In the genomic region with DNA sequence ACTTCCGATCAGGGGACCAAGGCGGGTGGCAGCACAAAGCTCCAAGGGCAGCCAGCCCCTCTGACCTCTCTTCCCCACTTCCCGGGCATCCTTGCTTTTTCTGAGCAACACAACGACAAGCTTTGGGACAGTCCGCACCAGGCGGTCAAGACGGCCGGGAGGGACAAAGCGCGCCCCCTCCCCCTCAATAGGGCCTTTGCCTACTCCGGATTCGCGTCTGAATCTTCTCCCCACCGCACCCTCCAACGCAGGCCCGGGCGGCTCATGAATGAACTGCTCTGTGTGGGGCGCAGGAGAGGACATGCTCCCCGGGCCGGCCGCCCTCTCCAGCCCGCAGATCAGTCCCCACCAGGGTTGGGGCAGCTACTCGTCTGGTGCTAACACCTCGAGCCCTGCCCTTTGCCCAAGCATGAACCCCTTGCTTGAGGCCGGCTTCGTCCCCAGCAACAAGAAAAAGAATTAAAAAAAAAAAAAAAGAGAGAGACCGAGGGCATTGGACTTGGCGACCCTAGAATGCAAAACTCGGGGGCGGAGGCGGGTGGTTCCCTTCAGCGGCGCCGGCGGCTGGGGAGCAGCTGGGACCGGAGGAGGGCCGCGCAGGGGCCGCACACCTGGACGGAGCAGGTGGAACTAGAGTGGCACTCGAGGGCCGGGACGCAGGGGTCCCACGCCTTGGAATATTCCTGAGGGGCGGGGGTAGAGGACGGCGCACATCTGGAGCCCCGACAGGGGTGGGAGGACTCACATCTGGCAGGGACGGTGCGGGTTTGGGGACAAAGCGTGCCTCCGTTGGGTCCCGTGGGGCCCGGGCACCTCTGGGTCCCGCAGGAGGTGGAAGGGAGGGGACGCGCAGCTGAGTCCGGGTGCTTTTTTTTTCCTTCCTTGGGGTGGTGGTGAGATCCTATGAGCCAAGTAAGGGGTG, we compare ENCODE assay signal across 8 mouse cellular contexts. TPM values are rescaled to one million over a fixed set of nuclear protein-coding genes. Genes with fewer than 3 reads are reported as not detected.
A peak's percentile ranks its signal among the peaks of the same experiment; 100 is the strongest.
DNase-seq lines count a peak whose midpoint lies in the region; ATAC-seq and TF ChIP-seq lines count a peak whose summit lies in the region.

No protein-coding gene starts in this region.

- H3K9ac ChIP-seq in liver, adult 2 months (ENCODE audit: low read depth, low read length) = peak overlapping the region; percentile 96

- no peak for TF ChIP-seq POLR2A in cerebellum, adult 2 months (IDR thresholded peaks at IDR 0.05; ENCODE audit: borderline replicate concordance, insufficient read depth, low read length)
- TF ChIP-seq POLR2A in liver, adult 2 months (IDR thresholded peaks at IDR 0.05; ENCODE audit: extremely low read depth, insufficient read depth, low read length) = no peak

- TF ChIP-seq CTCF in cerebellum, adult 2 months (IDR thresholded peaks at IDR 0.05; ENCODE audit: borderline replicate concordance, insufficient read depth, low read depth, low read length) = no peak
- TF ChIP-seq CTCF in liver, adult 2 months (IDR thresholded peaks at IDR 0.05; ENCODE audit: low read depth, low read length) = no peak

- no peaks in the 10 kb centered on the region for H3K36me3 ChIP-seq in liver, adult 2 months (ENCODE audit: control insufficient read depth, insufficient read depth, low read length)

- H3K27me3 ChIP-seq in cerebellum, adult 2 months (ENCODE audit: control insufficient read depth, insufficient read depth, low read length) = no peaks in the 10 kb centered on the region
- H3K27me3 ChIP-seq in liver, adult 2 months (ENCODE audit: control insufficient read depth, insufficient read depth, low read length) = no peaks in the 10 kb centered on the region

- ATAC-seq in frontal cortex, adult (ENCODE audit: low TSS enrichment) = peak; percentile 29; the same call in 1 of the 2 replicates

- peak; percentile 21 for DNase-seq in ovary, postnatal 14 days (ENCODE audit: low spot score)
- no peak for DNase-seq in ovary, postnatal 10 days (ENCODE audit: low spot score)
- peak; percentile 56 to 67 for DNase-seq in cerebellum, adult 2 months
- peak; percentile 57 for DNase-seq in induced T-regulatory cell, adult 2 months (ENCODE audit: low read depth)
- DNase-seq in liver, adult 2 months (ENCODE audit: extremely low read depth, low read depth, low spot score) = no peak
- DNase-seq in naive thymus-derived CD4-positive, alpha-beta T cell, adult 2 months (ENCODE audit: low read depth) = peak; percentile 52
- DNase-seq in thymus, adult 18-20 months = peak; percentile 32 to 45

- peak overlapping the region; percentile 79 for H3K27ac ChIP-seq in cerebellum, adult 2 months (ENCODE audit: insufficient read depth, low read length)
- peak overlapping the region; percentile 94 for H3K27ac ChIP-seq in liver, adult 2 months (replicated peaks; ENCODE audit: insufficient read depth, low read depth, low read length)

- H3K4me1 ChIP-seq in cerebellum, adult 2 months (ENCODE audit: control insufficient read depth, insufficient read depth, low read length) = peaks cover 8% of the 10 kb centered on the region
- peaks cover 17% of the 10 kb centered on the region for H3K4me1 ChIP-seq in liver, adult 2 months (ENCODE audit: control insufficient read depth, insufficient read depth, low read length)

- under 1% methylated on average over 58 of the region's 58 CpGs for WGBS in cerebellum, adult 2 months
- WGBS in liver, adult 2 months = 1% methylated on average over 58 of the region's 58 CpGs

- peaks cover 49% of the 10 kb centered on the region for H3K79me2 ChIP-seq in liver, adult 2 months (ENCODE audit: control insufficient read depth, insufficient read depth, low read length)

- peak overlapping the region; percentile 90 for H3K4me3 ChIP-seq in cerebellum, adult 2 months (replicated peaks; ENCODE audit: insufficient read depth, low read depth, low read length)
- peak overlapping the region; percentile 98 for H3K4me3 ChIP-seq in liver, adult 2 months (ENCODE audit: insufficient read depth, low read depth, low read length)

RNA-seq across cellular contexts. Expression of gene Mrpl14, which starts 0.7 kb away (rescaled TPM):
- polyA plus RNA-seq in cerebellum, adult 2 months (2012; rRNA removed) = 78.4 and 84.2 TPM in 2 replicates
- total RNA-seq in liver, adult 2 months (2014; rRNA removed) = 86.3 and 111 TPM in 2 replicates
- 224 and 259 TPM in 2 replicates for polyA plus RNA-seq in liver, adult 2 months (2012; rRNA removed)

RNA-seq across cellular contexts. Expression of gene Tmem63b, which starts 1.3 kb away (rescaled TPM):
- polyA plus RNA-seq in cerebellum, adult 2 months (2012; rRNA removed) = 196 and 199 TPM in 2 replicates
- 23.0 and 35.4 TPM in 2 replicates for total RNA-seq in liver, adult 2 months (2014; rRNA removed)
- 98.6 and 99.2 TPM in 2 replicates for polyA plus RNA-seq in liver, adult 2 months (2012; rRNA removed)

RNA-seq across cellular contexts. Expression of gene Capn11, which starts 26.3 kb away (rescaled TPM):
- 3.8 and 4.7 TPM in 2 replicates for polyA plus RNA-seq in cerebellum, adult 2 months (2012; rRNA removed)
- 0.13 TPM in 1 of 2 replicates, not detected in the other for total RNA-seq in liver, adult 2 months (2014; rRNA removed)
- polyA plus RNA-seq in liver, adult 2 months (2012; rRNA removed) = 0.02 TPM in 1 of 2 replicates, not detected in the other

RNA-seq across cellular contexts. Expression of gene 1600014C23Rik, which starts 48.2 kb away (rescaled TPM):
- 0.27 and 0.54 TPM in 2 replicates for polyA plus RNA-seq in cerebellum, adult 2 months (2012; rRNA removed)
- not detected in 2 replicates for total RNA-seq in liver, adult 2 months (2014; rRNA removed)
- not detected in 2 replicates for polyA plus RNA-seq in liver, adult 2 months (2012; rRNA removed)

Comparison
In these comparisons a context has a peak if more than half of its experiments do, and no peak if none do; other contexts are left out.
1. DNase-seq: peak in ovary, postnatal 14 days (single experiment), cerebellum, adult 2 months (2 of 2), induced T-regulatory cell, adult 2 months (single experiment), naive thymus-derived CD4-positive, alpha-beta T cell, adult 2 months (single experiment) and thymus, adult 18-20 months (2 of 2); none in ovary, postnatal 10 days (single experiment) and liver, adult 2 months (single experiment).